Mouse (Mus musculus) layer of hippocampus, adult 9-11 months (tissue): ENCODE results near the gene Nceh1.

Experiments
- DNase-seq: peaks from one replicate; pipeline ENCODE4 v3.0.0; 2022

Nceh1 gene

GRCm38 (mm10) chr3:27182733-27183600 lies at the start of gene Nceh1:
TSS of gene Nceh1 (plus strand) at chr3:27182965.
- DNase-seq = peak; percentile 97

DNA sequence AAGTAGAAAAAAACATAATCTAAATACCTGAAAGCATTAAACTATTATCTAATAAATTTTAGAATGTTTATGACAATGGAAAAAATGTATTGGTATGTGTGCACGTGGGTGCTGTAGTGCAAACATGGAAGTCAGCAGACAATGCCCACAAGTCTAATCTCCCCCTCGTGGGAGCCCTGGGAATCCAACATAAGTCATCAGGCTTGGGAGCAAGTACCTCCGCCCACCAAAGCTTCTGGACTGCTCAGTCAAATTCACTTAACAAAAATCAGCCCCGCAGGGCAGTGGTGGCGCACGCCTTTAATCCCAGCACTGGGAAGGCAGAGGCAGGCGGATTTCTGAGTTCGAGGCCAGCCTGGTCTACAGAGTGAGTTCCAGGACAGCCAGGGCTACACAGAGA lies 42.7 kb upstream of the Nceh1 start:
- DNase-seq = no peak

GRCm38 (mm10) chr3:27143570-27143969 lies 39.2 kb upstream of the Nceh1 start:
- DNase-seq = no peak

DNA sequence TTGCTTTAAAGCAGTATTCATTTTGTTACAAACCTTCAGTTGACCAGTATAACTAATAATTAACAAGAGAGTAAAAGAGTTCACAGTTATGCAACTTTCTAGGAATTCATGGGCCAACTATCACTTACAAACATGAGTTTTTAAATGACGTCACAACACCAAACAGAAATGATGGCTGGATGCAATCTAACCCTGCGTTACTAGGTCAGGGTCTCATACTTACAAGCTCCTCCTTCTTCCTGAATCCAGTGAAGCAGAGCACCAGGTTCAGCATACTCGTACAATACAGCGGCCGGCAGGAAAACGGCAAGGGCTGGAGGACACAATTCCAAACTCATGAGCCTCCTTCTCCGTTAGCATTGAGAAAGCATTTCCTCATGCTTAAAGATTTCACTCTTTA lies 37.0 kb upstream of the Nceh1 start:
- no peak for DNase-seq

DNA sequence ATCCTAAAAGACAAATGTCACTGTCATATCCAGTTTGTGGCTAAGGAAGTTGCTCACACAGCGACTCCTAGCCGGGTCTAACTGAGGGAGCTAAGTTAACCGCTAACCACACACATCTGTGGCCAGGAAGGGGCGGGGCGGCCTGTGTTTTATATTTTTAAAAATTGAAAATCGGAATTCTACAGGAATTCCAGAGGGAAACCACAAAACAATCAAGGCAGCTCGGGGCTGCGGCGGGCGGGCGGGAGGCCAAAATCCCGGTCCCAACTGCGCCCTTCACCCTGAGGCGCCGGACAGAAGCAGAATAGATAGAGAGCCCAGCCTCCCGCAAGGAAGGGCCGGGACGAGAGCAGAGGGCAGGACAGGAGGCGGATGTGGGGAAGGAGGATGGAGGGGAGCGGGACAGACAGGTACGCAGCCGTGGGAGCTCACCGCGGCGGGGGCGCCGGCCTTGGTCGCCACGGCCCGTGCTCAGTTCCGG lies 29.5 kb upstream of the Nceh1 start:
- DNase-seq = no peak

GRCm38 (mm10) chr3:27153701-27154209 lies 29.0 kb upstream of the Nceh1 start, which contains the start of gene Ect2:
TSS of gene Ect2 (minus strand) at chr3:27153878.
- DNase-seq = peak; percentile 99

DNA sequence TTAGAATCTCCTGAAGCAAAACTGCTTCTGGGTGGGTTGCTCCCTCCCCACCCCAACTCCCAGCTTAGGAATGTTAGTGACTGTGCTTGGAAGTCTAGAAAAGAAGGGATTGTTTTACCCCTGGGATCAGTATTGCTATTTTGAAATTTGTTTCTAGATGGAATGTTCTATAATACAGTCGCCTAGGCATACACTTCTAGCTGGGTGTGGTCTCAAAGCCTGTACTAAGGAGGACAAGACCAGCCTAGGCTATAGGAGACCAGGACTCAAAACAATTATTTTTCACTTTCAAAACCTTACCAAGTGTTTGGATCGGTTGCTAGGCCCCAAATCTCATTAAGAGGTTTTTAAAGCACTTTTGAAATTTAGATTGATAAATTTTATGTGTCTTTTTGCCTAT lies 28.5 kb upstream of the Nceh1 start:
- DNase-seq = no peak

DNA sequence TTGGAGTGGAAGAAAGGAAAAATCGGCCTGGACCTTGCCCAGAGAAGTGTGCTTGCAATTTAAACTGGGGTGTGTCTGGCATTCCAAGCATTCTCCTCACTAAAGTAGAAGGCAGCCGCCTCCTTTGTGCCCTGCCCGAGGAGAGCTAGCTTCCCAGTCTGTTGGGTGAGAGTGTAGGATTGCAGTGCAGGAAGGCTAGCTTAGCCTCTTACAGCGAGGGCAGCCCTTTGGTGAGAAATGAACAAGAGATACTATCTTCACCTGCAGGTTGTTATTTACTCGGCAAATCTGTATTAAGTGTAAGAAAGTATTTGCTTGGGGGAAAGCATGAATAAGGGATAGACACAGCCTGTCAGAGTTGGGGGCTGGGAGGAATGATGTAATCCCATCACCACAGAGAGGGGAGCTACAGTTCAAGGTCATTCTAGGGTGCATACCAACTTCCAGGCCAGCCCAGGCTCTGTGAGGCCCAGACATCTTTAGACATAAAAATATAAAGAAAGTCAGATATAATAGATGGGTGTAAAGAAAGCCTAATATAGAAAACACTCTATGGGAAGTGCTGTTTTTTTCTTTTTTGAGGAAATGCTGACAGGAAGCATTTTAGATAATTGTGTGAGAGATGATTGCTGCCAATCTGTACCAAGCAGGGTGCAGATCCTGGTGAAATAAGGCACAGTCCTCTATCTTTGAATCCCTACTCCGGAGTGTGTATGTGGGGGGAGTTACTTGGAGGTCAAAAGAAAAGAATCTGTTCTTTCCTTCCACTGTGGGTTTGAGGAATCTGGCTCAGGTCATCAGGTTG lies 27.5 kb upstream of the Nceh1 start:
- no peak for DNase-seq

- no peak for DNase-seq
Measured at GRCm38 (mm10) chr3:27155856-27156593, 26.7 kb upstream of the Nceh1 start.

GRCm38 (mm10) chr3:27156594-27156949 lies 26.2 kb upstream of the Nceh1 start:
- no peak for DNase-seq

- no peak for DNase-seq
Measured at GRCm38 (mm10) chr3:27158910-27159309, 23.9 kb upstream of the Nceh1 start.

DNA sequence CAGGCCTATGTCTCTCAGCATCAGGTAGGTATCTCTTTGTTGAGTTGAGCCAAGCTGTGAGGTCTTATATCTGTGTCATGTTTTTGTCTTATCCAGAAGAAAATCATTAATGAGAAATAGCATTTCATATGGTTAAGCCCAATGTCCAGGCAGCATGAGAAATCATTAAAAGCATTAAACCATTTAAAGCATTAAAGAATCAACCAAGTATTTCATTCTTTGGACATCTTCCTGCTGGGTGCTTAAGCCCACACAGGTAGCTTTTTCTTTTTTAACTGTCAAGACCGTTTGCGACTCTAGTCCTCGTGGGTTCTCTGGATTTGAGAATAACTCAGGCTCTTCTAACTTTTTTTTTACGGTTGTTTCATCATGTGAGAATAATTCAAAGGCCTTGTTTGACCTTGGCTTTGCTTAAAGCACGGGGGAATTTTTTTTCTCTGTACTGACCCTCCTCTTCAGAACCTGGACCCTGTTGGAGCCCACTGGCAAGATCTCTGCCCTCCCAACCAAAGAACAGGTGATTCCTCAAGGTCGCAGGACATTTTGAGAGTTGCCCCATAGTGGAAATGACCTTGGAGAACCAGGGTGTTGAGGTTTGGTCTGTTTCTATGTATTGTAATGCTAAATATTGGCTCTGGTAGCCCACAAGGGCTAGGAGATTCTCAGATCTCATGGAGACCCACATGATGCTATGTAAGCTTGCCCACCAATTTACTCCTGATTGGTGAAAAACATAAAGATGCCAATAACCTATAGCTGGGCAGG lies 20.9 kb upstream of the Nceh1 start:
- no peak for DNase-seq

DNA sequence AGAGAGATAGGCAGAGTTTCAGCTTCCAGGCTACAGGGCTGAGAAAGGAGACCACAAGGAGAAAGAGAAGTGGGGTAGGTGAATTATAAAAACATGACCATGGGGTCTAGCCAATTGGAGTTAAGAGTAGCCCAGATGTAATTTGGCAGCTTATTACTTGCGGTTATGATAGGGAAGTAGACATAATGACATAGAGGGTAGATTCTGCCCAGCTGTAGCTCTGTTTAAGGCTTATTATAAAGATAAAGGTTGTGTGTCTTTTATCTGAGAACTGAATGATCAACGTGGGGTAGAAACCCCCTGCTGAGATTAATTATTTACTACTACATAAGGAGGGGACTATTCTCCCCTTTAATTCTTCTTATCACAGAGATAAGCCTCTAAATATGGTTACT lies 20.4 kb upstream of the Nceh1 start:
- DNase-seq = no peak

DNA sequence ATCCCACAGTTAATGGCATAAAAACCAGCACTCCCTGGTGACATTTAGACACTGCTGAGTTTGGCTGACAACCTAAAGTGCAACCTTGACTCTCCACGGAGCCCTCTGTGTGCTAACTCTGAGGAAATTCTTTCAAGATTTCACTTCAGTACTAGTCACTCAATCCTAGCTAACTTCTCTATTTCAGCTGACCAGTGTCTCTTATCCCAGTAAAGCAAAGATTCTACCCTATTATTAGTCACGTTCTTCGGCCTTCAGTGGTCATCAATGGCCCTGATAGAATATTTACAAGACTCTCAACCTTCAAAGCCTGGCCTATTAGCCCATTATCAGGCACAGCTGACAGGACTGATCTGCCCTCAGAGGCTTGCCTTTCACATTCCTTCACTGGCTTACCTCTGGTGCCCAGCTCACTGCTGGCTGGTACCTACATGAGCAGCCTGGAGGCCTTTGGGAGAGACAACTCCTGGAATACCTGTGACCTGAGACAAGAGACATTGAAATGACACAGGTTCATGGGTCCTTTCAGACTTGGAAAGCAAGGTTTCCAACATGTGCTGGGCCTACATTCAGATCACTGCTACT lies 17.2 kb upstream of the Nceh1 start:
- no peak for DNase-seq

DNA sequence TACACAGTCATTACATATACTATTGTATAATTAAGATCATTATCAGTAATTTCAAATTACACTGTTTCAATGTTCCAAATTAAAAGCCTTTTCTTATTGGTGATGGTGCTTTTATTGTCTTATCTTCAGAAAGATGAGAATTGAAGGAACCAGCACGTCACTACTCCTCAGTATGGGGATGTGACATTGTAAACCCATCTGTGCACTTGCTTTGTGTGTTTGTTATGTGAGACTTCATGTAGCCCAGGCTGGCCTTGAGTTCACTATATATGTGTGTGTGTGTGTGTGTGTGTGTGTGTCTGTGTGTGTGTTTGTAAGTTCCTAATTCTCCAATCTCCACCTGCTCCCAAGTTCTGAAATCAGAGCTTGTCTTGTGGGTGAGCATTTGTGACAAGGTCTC lies 12.5 kb upstream of the Nceh1 start:
- no peak for DNase-seq

- DNase-seq = no peak
Measured at GRCm38 (mm10) chr3:27179711-27180110, 3.1 kb upstream of the Nceh1 start.

DNA sequence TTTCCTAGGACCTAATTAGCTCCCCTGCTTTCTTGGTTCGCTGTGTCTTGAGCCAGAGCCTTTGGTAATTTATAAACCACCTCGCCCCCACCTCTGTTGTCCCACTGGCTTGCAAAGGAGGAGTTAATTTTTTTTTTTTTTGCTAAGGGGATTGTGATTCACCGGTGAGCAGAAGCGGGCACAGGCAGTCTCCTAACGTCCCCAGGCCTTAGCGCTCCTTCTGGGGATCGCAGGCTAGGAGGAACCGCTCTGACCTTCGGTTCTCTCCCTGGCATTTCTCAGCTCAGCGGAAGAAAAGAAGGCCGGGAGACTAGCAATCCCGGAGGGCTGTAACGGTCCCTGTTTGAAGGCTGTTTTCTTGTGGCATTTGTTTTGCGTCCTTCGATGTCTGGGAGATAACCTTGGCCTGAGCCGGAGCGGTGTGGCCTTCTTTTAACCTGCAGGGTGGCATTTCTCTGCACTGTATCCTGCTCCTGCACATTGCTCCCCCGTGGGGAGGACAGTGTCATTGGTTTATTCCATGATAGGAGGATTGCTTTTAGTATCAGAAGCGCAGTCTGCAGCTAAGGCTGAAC lies 923 bp downstream of the Nceh1 start:
- peak; percentile 63 for DNase-seq

DNA sequence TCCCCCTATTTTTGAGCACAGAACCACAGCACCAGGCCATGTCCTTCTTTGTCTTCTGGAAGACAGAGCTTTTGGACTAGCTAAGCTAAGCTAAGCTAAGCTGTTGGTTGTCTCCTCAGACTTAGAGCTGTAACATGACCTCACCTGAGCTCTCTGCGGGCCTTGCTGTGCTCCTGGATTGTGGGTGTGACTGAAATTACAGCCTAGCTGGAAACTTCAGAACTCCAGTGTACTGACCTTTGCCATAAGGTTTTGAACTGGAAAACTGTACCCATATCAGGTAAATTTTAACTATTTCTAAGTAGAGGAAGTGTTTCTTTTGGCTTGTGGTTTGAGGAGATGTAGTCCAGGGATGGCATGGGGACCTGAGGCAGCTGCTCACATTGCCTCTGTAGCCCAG lies 5.6 kb downstream of the Nceh1 start:
- no peak for DNase-seq

DNA sequence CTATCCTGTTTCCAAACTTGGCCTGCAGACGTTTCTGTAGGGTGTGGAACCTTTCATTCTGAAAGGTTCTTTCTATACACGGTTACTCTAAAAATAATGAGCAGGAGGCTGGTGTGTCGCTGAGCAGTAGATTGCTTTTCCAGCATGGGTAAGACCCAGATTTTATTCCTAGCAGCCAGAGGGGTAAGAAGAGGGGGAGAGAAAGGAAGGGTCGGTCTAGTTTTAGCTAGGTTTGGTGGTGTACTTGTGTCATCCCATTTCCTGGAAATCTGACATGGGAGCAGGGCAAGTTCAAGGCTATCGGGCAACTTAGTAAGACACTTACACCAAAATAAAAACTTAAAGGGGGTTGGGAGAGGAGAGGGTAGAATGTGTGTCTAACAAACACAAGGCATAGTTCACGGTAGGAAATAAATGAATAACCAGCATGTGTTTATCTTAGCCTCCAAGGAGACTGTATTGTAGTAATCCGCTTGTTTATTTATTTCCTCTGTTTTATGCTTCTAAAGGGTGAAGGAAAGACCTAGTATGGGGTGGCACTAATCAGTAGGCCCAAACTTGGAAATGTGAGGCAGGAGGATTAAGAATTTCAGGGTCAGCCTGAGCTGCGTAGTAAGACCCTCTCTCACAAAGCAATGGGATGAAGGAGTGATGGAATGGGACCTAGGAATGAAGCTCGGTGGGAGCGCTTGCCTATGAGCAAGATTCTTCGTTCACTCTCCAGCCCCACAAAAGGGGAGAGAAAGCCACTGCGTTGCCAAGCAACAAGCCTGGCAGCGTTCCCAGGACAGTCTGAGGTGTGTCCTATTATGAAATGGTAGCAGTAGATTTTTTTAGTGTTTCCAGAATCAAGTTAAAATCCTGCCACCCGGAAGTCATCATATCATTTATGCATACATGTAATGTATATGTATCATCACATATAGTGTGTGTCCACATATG lies 6.8 kb downstream of the Nceh1 start:
- peak; percentile 82 for DNase-seq

- no peak for DNase-seq
Measured at GRCm38 (mm10) chr3:27190865-27191264, 8.1 kb downstream of the Nceh1 start.
